Mouse (Mus musculus) left cerebral cortex, adult 11 months (tissue): ENCODE data around the gene Fbxo34.
"Not testable (repeated sequence)": the region's sequence is repeated elsewhere in the genome, so short reads cannot be mapped to it uniquely, and the experiment has no call there.

ENCODE experiments used
- DNase-seq: peaks from one replicate; pipeline ENCODE4 v3.0.0; 2022; ENCODE audit warnings: low spot score

The Fbxo34 gene

GRCm38 (mm10) chr14:47518619-47519018, 68.4 kb downstream of the Fbxo34 start:
- no peak for DNase-seq

DNA sequence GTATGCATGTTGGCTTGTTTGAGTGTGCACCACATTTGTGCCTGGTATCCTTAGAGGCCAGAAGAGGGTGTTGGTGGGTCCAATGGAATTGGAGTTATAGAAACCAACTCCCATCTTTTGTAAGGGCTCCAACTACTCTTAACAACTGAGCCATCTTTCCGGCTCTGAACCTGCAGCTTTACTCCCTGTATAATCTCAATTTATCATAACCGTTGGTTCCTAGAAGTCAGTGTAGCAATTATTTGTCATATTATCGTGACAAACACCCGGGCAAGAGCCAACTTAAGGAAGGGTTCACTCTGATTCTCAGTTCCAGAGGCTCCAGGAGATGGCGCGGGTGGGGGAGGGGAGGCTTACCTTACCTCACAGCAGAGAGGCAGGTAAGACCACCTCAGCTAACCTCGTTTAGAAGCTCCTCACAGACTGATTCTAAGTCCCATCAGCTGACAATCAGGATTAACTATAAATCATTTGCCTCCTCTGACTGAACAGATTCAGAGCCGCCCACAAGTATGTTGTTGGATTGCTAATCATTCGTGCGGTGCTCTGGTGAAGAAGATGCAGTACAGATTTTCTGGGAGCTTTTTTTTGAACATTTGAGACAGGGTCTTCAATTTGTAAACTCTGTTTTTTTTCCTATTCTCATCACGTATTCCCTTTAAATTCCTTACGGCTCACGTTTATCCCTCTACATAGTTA, 70.7 kb downstream of the Fbxo34 start:
- no peak for DNase-seq

- no peak for DNase-seq
These were observed 71.4 kb downstream of the Fbxo34 start for GRCm38 (mm10) chr14:47521609-47522008.

- no peak for DNase-seq
These were observed 72.1 kb downstream of the Fbxo34 start for GRCm38 (mm10) chr14:47522301-47522700.

- no peak for DNase-seq
These were observed 75.2 kb downstream of the Fbxo34 start for GRCm38 (mm10) chr14:47525374-47525773.

GRCm38 (mm10) chr14:47525861-47526260, 75.6 kb downstream of the Fbxo34 start:
- no peak for DNase-seq

DNA sequence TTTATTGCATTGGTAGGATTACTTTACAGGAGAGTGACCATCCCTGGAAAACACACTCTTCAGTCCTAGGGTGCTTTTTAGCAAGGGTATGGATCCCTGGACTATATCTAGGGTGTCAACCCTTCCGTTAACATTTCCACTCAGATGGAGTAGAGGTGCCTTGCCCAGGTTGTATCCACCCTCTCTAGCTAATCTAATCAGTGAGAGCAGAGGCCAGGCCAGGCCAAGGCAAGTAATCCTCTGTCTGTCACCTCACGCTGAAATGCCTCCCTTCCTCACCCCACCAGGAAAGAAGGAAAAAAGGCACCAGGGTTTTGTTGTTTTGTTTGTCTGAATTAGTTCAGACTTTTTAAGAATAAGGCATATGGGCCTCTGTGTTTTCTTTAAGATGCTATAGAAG, 77.6 kb downstream of the Fbxo34 start:
- no peak for DNase-seq

DNA sequence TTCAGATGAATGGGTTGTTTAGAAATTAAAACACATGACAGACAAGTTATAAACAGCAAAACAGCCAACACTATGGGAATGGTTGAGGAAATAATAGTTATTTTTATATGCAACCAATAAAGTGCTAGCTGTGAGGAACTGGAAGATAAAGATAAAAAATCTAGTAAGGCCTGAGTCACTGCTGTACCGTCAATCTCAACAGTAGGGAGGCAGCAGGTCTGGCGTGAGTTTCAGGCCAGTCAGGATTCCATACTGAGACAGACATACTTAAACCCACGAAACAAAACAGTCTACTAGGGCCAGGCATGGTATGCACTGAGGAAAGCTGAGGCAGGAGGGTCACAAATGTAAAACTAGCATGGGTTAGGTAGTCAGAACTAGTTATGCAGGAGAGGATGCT, 78.1 kb downstream of the Fbxo34 start:
- DNase-seq = no peak

DNA sequence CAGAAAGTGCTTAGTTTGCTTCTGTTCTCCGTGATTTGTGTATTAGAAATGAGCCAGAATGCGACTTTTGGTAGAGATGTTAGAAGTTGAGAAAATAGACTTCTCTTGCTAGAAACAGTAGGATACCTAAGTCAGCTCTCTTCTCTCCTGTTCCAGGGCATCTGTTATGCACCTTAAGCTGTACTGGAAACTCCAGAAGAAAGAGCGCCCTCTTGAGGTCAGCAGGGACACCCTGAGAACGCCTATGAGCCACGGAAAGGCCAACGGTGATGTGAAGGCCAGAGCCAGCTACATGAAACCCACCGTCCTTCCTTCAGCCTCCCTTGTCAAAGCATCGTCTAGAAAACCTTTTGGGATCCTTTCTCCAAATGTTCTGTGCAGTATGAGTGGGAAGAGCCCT, 78.8 kb downstream of the Fbxo34 start:
- peak; percentile 68 for DNase-seq

DNA sequence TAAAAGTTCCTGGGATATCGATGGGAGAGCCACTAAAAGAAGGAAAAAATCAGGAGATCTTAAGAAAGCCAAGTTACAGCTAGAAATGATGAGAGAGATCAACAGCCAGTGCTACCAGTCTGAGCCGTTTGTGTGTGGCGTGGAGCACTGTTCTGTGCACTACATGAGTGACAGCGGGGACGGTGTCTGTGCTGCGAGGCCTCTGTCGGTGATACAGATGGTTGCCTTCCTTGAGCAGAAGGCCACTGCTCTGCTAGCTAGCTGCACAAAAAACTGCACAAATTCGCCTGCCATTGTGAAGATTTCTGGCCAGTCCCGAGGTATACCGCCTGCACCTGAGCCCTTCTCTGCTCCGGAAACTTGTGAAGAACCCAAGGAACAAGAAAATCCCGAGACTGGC, 79.4 kb downstream of the Fbxo34 start:
- not testable (repeated sequence) for DNase-seq

GRCm38 (mm10) chr14:47532496-47532895, 82.3 kb downstream of the Fbxo34 start:
- DNase-seq = no peak

- DNase-seq = no peak
These were observed 83.3 kb downstream of the Fbxo34 start for GRCm38 (mm10) chr14:47533365-47534175.

DNA sequence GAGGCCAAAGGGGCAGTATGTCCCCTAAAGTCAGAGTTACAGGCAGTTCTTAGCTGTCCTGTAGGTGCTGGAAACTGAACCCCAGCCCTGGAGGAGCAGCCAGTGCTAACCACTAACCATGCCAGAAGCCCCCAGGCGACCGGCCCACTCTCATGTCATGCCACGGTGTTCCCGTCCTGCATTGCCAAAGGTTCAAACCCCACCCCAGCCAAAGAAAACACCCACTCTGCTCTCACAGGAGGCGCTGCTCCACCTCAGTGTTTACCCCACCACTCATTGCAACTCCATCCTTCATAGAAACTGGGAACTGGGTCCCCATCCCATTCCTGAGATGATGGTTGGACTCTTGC, 83.9 kb downstream of the Fbxo34 start:
- no peak for DNase-seq

DNA sequence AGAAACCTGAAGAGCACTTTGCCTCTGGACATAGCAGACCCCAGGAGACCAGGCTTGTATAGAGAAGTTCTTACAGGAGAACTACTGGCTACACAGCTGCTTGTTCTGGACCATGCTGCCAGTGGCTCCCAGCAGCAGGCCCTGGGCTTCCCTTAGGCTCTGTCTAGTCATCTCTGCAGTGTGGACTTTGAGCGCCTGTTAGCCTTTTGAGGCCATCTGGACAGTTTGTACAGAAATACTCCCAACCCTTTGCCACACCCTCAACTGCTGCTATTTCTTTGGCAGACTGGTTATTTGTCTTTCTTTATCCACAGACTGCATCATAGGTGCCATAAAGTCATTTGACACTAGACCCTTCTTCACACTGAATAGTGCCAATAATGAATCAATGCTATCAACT, 84.9 kb downstream of the Fbxo34 start:
- DNase-seq = no peak

DNA sequence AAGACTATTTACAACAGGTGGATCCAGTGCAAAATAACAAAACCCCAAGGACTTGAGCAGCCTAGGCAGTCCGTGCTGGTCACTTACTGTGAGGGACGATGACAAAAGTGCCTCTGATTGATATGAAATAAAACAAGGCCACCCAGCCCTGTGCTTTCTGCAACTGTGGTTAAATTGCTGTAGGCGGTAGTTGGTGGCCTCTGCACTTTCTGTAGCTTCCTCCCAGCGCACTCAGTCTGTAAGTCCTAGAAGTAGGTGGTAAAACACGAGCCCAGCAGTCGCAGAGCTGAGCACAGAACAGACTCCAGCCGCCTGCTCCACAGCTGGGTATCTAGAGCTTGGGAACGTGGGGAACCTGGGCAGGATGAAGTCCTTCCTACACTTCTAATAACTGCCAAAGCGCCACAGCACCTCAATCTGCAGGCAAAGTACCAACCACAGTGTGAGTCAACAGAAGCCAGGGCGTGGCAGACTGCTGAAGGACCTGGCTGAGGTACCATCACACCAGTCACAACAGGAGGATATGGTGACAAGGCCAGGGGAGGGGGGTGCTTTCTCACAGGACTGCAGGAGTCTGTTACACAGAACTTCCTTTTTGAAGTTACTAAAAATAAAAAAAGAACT, 91.2 kb downstream of the Fbxo34 start:
- no peak for DNase-seq

- no peak for DNase-seq
These were observed 92.1 kb downstream of the Fbxo34 start for GRCm38 (mm10) chr14:47542283-47542682.

DNA sequence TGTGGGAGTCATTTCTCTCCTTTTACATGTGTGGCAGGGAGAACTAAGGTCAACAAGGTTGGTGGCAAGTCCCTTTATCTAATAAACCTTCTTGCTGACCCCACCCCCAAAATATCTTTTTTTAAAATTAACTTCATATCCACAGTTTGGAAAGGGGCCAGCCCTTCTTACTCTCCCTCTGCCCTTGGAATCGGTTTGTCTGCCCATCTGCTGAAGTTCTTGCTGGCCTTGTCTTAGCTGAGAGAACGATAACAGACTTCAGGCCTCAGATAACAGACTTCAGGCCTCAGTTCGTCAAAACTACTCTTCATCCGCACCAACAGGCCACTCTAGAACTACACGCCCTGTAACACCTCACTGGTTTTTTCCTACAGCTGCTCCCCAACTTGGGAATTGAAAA, 94.1 kb downstream of the Fbxo34 start:
- DNase-seq = no peak

DNA sequence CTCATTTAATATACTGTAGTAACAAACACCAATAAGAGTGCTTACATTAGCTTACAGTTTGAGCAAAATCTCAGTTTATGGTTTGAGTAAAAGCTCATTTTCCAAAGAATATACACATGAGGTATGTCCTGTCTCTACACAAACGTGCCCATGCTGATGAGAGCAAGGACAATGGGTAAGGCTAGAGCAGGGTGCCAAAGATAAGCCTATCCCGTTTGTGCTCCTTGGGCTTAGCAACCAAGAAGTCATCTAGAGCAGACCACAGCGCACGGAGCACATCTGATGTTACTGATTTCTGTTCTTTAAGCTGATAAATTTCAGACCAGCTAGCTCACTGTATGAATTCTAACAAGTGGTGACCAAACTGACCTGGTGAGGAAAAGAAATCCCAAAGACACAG, 94.7 kb downstream of the Fbxo34 start:
- DNase-seq = no peak

- DNase-seq = no peak
These were observed 101.4 kb downstream of the Fbxo34 start for GRCm38 (mm10) chr14:47551668-47552067.

GRCm38 (mm10) chr14:47553380-47553779, 103.2 kb downstream of the Fbxo34 start:
- DNase-seq = no peak

- no peak for DNase-seq
These were observed 104.0 kb downstream of the Fbxo34 start for GRCm38 (mm10) chr14:47554236-47554635.

DNA sequence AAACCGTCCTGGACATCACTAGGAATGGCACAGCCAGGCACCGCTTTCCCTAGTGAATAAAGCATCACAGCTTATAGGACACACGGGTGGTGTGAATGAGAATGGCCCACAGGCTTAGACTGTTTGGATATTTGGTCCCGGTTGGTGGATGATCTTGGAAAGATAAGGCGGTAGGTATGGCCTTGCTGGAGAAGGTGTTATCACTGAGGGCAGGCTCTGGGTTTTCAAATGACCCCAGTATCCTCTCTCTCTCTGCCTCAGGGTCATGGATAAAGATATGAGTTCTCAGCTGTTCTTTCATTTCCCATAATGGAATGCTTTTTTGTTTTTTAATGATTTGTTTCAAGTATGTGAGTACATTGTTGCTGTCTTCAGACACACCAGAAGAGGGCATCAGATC, 105.0 kb downstream of the Fbxo34 start:
- no peak for DNase-seq

- no peak for DNase-seq
These were observed 110.5 kb downstream of the Fbxo34 start for GRCm38 (mm10) chr14:47560714-47561113.
